Mouse (Mus musculus) adrenal gland, adult 2 months (tissue): Measurements from ENCODE around the gene Plekha5. TPM values are rescaled to one million over a fixed set of nuclear protein-coding genes. Genes with fewer than 3 reads are reported as not detected.
A peak's percentile ranks its signal among the peaks of the same experiment; 100 is the strongest.

Experiments
- DNase-seq: peaks from one replicate; pipeline ENCODE4 v3.0.0; 2021
- polyA plus RNA-seq: library from polyadenylated mRNA; depleted of rRNA; stranded (reverse); fragments of >200 nt; gene quantifications from 2 replicates; pipeline ENCODE4 v1.2.3, GENCODE M21; 2012
- total RNA-seq, 2 experiments: library from RNA; stranded (reverse); gene quantifications; 2 replicates each; pipeline ENCODE4 v1.2.3; 2021

Gene Plekha5
- total and polyA plus RNA-seq, 3 experiments = 15.7 to 32.4 (median 27.1) TPM

DNA sequence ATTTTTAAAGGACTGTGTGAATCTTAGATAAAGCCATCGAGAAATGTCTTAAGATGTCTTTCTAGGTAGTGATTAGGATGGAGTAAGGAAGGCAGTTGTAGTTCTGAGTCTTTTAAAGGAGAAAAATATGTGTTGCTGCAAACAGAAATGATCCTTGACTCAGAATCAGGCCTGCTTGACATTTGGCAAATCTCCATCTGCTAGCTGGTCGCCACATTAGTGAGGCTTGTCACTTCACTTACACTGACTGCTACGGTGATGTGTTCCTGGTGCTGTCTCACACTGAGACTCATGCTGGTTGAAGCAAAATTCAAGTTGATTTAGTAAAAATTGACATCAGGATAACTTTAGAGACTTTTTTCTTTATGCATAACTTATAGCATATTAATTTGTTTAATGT lies 32.0 kb downstream of the Plekha5 start:
- peak; percentile 29 for DNase-seq

DNA sequence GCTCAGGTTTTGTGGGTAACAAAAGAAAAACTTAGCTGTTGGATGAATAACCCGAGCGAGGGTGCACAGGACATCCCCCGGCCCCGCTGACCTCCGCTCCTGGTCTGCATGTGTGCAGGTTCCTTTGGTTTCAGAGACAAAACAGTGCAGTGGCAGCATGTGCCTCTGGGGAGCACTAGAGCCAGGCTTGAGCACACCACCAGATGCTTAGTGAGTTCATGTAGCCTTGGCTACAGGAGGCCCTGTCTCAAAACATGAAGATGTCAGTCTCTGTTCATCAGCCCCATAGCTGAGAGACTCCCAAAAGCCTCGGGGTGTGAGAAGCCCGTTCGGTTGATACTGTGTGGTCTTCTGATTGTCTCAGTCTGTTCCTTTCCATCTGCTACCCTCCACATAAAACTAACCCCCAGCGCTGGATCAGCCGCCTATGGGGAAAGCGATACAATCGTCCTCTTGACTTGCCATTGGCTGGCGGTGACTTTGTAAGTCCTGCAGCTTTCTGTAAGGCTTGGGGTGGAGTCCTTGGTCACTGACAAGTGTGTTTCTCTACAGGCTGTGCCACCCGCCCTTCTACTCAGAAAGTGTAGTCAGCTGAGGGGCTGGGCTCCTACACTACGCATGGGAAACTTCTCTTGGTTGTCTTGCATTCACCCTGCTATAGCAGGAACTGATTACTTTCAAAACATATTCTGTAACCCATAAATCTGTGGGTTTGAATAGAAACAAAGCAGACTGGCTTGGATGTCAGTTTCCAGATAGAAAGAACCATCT lies 32.7 kb downstream of the Plekha5 start:
- no peak for DNase-seq

DNA sequence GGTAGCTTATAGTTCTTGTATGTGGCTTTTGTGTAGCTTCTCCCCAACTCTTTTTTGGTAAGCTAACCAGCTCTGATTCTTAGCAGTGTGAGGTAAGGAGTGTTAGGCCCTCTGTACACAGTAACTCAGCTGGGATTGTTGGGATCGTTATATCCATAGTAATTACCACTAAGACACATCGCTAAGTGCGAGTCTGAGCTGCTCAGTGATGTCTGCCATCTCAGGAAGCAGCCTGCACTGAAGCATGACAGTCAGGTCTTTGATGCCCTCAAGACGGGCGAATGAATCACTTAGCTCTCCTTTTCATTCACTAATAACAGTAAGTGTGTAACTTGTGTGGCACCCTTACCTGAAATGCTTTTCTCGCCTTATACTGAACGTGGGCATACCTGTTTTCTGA lies 36.5 kb downstream of the Plekha5 start:
- DNase-seq = no peak

DNA sequence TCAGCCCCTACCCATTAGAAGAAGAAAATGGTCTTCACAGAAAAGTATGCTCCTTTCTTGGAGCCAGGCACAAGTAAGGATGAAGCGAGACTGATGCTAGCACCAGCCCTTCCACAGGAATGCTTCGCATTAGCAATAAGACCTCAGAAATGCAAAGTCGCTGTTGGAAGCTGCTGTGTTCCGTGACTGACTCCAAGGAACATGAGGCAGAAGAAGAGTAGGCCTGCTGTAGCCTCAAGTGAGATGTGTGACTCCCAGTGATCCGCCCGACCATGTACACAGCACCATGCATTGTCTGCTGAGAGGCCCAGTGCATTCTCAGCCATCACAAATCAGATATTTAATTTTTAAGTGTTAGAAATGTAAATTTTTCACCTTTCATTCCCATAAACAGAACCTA lies 41.0 kb downstream of the Plekha5 start:
- no peak for DNase-seq

DNA sequence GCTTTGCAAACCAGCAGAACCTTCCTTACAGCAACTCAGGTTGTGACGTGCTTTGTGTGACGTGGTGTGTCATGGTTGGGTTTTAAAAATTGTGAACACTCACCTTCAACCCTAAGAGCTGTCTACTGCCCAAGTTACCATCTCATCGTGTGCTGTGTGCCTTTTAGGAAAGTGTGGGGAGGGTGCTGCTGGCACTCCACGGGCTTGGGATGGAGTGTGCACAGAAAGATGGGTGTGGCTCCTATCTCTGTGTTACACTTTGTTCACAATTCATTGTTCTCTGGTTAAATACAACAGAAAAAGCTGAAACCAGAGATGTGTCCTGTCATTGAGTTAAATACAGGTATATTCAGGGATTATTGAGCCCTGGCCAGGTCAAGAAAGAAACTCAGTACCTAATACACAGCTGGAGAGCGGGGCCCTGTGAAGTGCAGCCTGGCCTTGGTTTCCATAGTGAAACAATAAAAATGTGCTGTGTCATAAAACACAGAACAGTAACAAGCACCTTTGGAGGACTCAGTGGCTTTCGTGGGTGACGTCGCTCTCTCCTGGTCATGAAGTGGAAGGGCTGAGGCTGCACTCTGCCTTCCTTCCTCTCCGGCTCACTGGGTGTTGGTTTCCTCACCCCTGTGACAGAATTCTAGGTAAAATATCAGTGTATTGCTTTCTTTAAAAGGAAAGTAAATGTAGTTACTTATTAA lies 42.2 kb downstream of the Plekha5 start:
- peak; percentile 65 for DNase-seq

DNA sequence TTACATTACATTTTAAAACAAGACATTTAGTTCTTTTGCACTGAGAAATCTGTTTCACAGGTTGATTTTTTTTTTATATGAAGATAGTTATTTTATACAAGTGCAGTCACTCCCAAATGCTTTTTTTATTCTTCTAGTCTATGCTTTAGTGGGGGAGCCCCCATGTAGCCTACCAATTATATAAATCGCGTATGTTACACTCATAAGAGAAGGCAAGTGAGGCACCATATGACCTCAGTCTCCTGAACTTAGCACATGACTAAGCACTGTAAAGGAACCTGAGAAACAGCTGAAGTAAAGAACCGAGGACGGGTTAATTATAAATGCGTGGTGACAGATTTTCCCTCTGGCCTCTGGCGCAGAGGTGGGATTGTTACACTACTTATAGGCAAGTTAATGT lies 43.0 kb downstream of the Plekha5 start:
- DNase-seq = no peak

DNA sequence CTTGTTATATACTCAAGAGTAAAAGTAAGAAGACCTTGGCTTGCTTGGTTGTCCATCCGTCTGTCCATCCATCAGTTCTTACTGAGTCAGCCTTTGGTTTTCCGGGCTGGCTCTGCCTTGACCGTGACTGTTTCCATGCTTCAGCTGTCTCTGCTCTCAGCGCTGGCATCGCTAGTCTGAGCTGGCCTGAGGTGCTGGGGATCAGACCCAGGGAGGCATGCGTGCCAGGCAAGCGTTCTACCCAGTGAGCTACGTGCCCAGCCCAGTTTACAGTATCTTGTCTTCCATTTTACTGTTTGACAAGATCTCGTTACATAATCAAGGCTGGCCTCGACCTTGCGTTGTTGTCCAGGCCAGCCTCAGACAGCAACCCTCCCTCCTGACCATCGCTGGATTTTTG lies 44.0 kb downstream of the Plekha5 start:
- peak; percentile 51 for DNase-seq

DNA sequence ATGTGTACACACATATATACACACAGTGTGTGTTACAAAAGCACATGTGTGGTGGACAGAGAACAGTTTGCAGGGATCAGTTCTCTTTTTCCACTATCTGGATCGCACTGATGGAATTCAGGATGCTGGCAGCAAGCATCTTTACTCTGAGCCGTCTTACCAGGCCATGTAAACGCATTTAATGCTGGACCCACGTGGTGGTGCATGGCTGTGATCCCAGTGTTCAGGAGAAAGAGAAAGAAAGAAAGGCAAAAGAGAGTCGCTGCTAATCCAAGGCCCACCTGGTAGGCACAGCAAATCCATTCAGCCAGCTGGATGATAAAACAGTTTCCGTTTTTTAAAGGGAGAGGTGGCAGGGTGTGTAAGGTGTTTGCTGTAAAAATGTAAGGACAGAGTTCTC lies 45.9 kb downstream of the Plekha5 start:
- DNase-seq = no peak

DNA sequence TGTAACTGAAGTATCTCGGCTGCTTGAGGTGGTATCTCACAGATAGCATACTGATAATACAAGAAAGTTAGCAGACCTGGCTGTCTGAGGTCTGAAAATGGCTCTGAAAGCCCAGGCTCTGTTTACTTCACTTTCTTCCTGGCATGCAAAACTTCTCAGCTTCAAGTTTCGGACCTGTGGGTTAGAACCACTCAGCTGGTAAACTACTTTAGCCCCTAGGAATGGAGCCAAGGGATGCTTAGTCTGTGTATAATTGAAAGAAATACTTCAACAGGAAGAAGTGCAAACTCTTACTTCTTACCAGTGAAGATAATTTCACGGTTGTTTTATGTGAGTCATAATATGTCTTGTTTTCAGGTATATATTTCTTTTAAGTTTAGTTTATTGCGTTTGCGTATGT lies 47.9 kb downstream of the Plekha5 start:
- no peak for DNase-seq

DNA sequence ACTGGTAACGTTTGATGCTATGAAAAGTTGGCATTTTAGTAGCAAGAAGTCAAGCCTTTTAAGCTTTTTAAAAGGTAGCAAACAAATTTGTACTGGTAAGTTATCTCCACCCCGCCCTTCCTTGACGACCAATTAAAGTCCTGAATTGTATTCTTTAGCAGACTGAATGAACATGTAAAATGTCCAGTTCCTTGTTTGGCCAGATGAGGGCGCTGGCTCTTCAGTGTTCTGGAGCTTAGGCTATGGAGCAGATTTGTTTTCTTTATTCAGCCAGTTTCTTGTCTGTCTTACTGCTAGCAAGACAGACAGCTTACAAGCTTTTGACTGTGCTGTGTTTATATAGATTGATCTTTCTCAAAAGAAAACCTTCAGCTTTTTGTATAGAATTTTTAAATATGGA lies 48.5 kb downstream of the Plekha5 start:
- DNase-seq = peak; percentile 59

DNA sequence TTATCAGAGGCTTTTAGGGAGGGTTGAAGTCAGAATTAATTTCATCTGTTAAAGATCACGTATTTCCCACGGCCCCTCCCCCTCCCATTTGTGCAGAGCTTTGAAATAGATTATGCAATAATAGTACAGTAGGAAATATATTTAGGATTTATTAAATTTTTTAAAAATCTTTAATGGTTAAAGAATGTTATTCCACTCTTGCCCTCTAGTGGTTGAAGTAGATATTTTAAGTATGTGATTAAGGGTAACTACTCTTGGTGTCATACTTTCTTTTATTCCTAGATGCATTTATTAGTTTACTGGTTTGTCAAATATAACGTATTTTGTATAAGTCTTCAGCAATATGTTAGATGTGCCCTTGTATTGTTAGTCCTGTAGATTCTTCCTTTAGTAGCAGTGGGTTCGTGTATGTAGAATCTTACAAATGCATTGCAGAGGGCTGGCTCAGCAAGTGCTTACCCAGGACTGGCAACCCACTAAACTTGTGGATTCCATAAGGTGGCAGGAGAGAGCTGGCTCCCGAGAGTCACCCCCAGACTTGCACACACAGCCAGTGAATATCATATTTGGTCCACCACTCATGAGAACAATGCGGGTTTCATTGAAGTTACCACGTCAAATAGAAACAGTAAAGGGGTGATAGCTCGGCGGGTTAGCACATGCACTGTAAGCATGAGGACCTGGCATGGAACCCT lies 51.7 kb downstream of the Plekha5 start:
- DNase-seq = no peak

DNA sequence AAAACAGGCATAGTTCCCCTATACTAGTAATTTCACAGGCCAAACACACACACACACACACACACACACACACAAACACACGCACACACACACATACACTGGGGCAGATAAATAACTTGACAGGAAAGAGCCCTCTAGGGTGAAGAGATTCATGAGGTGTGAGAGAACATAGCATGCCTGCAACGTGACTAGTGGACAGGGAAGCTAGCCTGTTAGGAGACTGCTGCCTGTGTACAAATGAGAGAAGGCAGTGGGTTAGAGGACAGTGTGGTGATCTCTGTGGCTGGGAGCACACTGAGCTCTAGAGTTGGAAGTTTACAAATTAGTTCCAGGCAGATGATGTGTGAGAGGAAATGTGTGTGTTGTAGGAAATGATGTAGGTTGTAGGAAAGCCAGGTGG lies 53.1 kb downstream of the Plekha5 start:
- no peak for DNase-seq

DNA sequence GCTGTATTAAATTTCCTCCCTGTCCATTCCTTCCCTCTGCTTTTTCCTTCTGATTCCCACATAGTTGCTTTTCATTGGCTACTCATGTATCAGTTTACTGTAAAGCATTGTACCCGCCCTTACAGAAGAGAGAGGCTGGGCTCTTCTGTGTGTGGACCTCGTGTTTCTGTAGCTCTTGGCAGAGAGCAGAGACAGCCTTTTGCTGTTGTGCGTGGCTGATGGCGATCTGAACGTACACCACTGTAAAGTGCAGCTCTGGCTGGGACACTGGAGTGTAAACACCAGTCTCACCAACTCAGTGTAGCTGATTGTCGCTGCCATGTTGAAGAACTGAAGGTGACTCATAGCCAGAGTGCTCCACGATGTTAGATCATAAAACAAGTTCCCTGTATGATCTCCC lies 54.2 kb downstream of the Plekha5 start:
- no peak for DNase-seq

DNA sequence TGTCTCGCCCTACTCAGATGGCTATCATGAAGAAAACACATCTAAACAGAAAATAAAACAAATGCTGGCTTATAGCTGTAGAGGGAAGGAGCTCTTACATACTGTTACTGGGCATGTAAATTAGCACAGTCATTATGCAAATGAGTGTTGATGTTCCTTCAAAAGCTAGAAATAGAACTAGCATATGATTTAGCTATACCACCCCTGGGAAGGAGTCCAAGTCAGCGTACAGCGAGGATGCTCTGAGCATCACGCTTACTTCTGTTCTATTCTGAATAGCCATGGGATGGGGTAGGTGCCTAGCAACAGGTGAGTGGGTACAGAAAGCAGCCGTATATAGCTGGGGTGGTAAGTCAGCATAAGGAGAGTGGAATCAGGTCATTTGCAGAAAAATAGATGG lies 55.1 kb downstream of the Plekha5 start:
- DNase-seq = no peak

DNA sequence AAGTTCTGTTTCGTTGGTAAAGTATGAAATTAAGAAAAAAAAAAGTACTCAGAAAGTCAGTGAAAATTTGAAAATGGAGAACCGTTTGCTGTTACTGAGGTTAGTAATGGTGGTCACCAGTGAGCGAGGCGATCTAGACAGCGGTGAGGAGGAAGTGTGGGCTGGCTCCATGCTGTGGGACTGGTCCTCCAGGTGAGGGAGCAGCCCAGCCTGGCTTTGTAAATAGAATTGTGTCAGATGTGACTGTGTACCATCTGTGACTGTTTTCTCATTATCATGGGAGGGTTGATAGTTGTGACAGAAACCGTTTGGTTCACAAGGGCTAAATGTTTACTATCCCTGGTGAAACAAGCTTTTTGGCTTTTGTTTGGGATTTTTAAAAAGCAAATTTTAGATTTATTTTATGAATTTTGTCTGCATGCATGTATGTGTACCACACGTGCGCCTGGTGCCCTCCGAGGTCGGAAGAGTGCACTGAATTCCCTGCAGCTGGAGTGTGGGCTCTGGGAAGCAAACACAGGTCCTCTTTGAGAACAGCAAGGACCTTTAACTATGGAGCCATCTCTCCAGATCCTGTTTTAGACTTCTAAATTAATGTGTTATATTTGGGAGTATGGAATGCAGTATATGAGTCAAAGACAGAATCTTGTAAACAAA lies 56.7 kb downstream of the Plekha5 start:
- DNase-seq = no peak

DNA sequence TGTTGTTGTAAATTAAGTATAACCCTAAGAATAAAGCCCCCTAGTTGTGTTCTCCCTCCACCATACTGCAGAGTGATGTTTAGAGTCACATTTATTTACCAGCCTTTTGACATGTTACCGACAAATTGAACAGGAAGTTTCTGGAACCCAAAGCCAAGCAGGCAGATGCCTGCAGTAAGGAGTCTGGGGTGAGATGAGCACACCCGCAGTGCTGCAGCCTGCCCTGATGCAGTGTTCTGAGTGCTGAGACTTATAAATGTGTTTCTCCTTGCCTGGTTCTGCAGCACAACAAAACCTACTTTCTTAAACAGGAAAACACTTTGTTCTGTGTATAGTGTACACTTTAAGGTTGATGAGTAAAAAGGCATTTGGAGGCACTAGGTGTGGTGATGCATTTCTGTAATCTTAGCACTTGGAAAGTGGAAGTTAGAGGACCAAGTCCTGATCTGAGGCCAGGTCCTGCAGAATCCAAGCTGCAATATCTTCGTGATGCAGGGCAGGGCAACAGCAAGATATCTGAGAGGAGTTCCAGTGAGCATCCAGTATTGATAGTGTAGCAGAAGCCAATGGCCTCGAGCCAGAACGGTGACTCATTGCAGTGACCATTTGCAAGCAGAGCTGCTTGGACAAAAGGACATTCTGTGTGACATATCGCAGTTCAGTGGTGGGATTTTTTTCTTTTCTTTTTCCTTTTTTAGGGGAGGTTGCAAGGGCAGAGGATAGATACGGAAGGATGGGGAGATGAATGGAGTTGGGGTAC lies 58.0 kb downstream of the Plekha5 start:
- DNase-seq = peak; percentile 93

DNA sequence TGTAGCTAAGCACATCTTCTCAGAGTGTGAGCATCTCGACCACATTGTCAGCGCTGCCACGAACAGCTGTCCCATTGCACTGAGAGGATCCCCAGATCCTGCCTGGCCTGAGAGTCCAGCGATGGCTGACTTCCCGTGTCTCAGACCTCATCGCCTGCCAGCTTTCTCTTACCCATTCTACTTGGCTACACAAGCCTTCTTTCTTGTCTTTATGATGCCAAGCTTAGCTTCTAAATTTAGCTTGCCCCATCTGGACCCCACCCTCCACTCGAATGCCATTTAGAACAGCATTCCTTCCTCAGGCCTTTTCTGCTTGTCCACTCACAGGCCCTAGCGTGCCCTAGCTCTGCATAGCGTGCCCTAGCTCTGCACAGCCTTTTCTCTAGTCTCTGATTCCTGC lies 60.3 kb downstream of the Plekha5 start:
- no peak for DNase-seq

DNA sequence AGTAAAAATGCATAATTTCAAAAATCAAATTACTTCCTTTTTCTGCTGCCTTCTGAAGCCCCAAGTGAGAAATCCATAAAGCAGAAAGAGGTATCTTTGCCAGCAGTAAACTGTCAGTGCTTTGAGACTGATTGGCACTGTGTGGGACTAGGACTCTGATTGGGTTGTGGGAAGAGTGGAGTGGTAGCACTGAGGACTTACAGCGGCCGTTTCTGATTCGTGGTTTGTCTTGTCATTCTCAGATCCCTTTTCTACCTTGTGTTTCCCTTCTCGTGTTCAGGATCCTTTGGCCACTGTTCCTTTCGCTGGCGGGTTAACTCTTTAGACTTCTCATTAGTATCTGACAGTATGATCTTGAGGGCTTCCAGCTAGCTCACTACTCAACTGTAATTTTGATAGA lies 61.8 kb downstream of the Plekha5 start:
- no peak for DNase-seq

DNA sequence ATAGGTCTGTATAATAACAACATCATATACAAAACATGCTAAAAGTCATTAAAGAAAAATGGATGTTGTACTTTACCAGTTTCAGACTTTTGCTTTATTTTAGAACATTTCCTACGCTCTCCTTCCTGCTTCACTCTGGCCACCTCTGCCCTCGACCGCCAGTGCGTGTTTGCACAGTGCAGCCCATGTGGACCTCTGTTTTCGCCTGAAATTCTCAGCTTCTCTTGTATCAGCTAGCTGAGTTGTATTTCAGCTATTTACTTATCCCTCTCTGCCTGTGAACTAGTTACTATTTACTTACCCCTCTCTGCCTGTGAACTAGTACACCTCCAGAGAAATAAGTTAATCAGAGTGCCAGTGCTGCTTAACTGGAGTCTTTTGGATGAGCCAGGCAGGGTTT lies 62.8 kb downstream of the Plekha5 start:
- DNase-seq = no peak

DNA sequence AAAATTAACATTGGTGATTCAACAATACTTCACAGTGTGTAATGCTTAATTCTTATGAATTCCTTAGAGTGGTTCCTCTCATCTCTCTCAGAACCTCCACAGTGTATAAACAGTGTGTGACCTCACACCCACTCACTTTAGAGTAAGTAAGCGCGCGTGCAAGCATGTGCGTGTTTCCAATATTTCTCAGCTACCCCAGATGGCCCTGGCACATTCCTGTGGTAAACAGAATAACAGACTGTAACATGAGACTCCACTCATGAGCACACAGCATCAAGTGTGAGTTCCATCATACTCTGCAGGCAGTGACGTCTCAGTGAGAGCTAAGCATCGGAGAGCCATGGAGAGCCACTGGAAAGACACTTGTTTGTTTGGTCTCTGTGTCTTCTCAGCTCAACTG lies 63.6 kb downstream of the Plekha5 start:
- no peak for DNase-seq

DNA sequence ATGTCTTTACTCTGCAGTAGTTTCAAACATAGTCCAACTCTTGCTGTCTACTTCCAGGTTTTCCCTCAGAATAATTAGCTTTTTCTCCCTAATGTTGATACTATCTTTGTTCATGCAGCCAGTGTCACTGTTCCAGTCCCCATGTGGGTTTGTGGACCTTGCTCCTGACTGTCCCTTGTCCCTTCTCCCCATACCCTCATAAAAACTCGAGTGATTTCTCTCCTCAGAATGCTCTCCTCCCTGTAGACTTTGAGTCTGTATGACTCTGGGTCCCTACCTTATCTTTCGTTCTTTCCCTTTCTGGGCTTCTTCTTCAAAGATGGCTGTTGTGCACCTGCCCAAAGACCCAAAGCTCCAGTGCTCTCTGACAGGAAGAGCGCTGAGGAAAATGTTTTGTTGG lies 64.8 kb downstream of the Plekha5 start:
- no peak for DNase-seq

DNA sequence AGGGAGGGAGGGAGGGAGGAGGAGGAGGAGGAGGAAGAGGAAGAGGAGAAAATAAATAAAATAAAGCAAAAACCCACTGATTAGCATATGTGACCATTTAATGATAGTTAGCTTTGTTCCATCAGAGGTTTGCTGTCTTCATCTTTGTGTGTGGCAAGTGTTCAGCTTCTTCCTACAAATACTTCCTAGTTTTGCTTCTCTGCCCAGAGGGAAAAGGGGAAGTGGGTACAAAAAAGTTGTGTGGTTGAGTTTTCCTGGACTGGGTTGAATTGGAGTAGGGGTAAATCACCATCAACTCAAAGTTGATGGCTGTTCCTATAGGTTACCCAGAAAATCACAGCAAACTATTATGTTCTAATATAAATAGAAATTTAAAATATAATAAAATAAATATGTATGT lies 65.7 kb downstream of the Plekha5 start:
- no peak for DNase-seq
